Mouse (Mus musculus) urinary bladder, adult 2 months (tissue): ENCODE measurements around the gene Mfsd11. TPM values are rescaled to one million over a fixed set of nuclear protein-coding genes. Genes with fewer than 3 reads are reported as not detected.
"Not testable (repeated sequence)": the region's sequence is repeated elsewhere in the genome, so short reads cannot be mapped to it uniquely, and the experiment has no call there.

Experiments
- DNase-seq: peaks from one replicate; pipeline ENCODE4 v3.0.0; 2022; ENCODE audit warnings: low spot score
- polyA plus RNA-seq: library from polyadenylated mRNA; depleted of rRNA; stranded (reverse); fragments of >200 nt; gene quantifications from 2 replicates; pipeline ENCODE4 v1.2.3, GENCODE M21; 2012

The Mfsd11 gene
- polyA plus RNA-seq, 1 experiment, result 26.3 TPM

DNA sequence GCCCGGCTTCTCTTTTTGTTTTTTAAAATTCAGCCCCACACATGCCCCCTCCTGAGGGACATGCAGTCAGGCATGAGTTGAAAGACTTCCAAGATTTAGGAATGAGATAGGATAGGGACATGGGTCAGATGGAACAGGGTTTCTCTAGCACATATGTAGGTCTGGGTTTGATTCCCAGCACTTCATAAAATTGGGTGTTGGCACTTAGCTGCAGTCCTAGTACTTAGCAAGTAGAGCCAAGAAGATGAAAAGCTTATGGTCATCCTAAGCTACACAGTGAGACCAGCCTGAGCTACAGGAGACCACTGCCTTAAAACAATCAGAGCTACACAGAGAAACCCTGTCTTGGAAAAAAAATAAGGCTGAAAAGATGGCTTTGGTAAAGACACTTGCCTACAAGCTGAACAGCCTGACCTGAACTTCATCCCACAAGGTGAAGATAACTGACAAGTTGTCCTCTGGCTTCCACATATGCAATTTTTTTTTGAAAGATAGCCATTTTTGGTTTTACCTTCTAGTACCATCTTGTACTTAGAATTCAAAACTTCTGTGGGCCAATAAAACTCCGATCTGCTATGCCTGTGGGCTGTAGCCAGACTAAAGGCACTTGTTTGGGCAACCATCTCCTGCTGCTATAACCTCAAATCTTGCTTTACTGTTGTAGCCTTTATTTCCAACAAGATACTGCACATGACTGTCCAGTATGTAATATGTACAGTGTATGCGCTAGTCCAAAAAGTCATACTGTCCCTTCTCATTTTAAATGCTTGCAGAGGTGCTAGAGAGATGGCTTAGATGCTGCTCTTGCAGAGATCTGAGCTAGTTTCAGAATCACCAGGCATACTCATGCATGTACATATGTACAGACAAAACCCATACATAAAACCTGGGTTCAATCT is 4.8 kb upstream of the Mfsd11 start:
- DNase-seq, result no peak

- DNase-seq, result no peak
Observed at GRCm38 (mm10) chr11:116848086-116848876, 4.0 kb upstream of the Mfsd11 start.

GRCm38 (mm10) chr11:116848877-116849178 is 3.4 kb upstream of the Mfsd11 start:
- not testable (repeated sequence) for DNase-seq

DNA sequence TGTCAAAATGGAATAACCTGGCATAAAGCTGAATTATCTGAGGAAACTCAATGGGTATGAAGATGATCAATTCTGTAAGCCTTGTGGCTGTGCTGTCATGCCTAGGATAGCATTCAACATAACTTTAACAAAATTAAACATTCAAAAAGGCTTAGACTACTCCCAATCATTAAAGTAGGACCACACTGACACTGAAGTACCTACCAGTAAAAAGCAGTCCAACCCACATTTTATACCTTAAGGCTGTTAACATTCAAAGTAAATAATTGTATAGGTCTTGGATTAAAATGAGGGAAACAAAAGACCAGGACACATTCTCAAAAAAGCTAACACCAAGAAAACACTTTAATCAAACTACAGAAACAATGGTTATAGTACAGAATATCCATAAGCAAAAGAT is 2.7 kb upstream of the Mfsd11 start:
- no peak for DNase-seq

DNA sequence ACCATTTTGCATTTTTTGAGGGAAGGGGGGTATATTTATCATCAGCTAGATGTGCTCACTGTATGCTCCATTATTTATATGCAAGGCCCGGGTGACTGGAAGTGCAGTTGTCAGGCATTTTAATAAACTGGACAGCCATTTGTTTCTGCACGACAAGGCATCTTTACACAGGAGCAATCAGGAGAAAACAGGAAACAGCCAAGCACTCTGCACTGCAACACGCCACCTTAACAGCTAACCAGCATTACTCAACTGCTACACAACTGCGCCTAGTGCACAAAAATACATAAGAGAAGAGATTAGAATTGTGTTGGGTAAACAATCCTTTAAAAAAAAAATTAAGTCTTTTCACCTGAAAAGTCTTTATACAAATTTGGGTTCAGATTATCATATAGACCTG is 2.2 kb upstream of the Mfsd11 start:
- no peak for DNase-seq

DNA sequence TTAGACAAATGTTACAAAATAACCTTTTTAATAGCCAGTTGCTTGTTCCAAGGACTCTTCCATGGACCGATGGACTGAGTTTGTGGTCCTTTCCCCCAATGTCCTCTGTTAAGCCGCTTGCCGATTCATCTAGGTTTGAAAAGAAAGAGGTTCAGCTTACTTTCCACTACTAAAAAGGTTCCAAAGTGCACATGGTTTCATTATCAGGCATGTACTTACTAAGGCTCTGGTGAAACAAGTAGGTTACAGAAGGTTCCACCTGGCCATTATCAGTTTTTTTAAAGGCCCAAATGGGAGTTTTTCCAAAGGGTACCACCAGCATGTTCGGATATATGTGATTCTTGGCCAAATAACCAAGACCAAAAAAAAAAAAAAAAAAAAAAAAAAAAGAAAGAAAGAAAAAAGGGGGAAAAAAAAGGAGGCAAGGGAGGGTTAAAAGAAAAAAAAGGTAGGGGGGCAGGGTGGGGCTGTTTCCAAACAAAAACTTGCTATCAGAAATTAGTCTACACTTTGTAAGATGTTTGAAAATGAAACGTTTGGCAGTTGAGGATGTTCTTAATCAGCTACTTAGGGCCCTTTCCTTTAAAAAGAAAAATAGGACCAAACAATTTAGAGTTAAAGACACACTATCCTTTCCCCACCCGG is 1.3 kb upstream of the Mfsd11 start:
- DNase-seq, result no peak

DNA sequence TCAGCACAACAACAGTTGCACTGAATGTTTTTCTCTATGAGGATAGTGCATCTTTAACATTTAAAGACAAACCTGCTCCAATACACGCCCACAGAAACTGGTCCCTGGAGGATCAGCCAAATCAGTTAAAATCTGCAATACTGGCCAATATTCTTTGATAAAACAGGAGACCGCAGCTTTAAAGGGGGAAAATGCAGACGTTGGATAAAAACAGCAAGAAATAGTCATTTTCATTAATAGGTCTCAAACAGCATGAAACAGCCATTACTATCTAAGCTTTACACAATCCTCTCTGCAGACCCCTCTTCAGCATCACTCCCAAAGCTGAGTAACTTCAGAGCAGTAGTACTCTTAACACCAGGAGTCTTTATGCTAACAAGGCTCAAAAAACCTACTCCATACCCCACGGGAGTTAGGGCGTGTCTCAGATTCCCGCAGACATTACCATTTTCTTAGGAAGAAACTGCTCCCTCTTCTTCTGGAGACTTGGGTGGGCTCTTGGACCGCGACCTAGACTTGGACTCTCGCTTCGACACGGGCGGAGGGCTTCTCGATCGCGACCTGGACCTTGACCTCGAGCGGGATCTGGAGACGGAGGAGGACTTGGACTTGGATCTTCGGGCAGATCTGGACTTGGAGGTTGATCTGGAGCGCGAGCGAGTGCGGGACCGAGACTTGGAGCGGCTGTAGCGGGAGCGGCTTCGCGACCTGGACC is 507 bp upstream of the Mfsd11 start:
- no peak for DNase-seq

GRCm38 (mm10) chr11:116852891-116853511 is 761 bp downstream of the Mfsd11 start, which contains the start of gene Srsf2:
Gene Srsf2, minus strand, starts transcription at chr11:116853094.
- DNase-seq, result peak; percentile 99

GRCm38 (mm10) chr11:116853512-116853928 is 1.3 kb downstream of the Mfsd11 start:
- DNase-seq, result peak; percentile 98

DNA sequence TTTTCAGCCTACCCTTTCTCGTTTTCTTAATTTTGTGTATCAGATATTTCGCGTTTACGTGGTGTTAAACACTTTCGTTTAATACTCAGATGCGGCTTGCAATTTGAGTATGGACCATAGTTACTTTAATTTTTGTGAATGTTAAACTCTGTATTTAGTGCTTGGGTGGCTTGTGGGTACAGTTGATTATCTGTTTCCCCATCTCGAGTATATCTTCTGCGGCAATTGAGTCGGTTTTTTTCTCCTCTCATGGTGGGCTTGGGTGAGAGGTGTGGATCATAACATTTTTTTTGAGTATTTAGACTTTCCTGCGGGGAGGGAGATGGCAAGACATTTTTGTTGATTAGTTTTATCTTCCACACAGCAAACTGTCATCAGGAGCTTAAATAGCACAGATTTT is 2.0 kb downstream of the Mfsd11 start:
- DNase-seq, result no peak

DNA sequence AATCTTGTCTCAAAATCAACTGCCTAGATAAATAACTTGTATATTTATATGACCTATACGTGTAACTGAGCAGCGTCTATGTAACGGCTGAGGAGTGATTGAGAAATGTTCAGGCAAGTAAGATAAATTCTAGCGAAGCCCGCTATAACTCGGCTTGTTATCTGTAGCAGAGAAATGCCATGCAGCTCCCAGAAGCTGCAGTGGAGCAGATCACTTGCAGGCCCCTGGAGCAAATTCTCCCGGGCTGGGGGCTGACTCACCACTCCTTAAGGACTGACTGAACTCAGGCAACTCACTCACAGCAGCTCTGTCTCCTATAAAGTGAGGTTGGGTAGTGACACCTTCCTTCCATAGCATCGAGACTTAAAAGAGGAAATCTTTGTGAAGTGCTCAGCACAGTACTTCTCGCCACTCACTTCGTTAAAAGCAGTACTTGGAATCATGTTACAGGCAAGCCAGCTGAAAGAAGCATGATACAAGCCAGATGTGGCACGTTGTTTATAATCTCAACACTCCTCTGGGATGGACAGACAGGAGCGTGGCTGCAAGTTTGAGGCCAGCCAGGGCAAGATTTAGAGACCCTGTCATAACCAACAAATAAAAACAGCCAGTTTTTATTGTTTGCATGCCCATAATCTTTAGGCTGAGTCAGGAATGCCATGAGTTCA is 5.1 kb downstream of the Mfsd11 start:
- DNase-seq, result no peak

- DNase-seq, result no peak
Observed at GRCm38 (mm10) chr11:116864444-116864843, 12.2 kb downstream of the Mfsd11 start.

DNA sequence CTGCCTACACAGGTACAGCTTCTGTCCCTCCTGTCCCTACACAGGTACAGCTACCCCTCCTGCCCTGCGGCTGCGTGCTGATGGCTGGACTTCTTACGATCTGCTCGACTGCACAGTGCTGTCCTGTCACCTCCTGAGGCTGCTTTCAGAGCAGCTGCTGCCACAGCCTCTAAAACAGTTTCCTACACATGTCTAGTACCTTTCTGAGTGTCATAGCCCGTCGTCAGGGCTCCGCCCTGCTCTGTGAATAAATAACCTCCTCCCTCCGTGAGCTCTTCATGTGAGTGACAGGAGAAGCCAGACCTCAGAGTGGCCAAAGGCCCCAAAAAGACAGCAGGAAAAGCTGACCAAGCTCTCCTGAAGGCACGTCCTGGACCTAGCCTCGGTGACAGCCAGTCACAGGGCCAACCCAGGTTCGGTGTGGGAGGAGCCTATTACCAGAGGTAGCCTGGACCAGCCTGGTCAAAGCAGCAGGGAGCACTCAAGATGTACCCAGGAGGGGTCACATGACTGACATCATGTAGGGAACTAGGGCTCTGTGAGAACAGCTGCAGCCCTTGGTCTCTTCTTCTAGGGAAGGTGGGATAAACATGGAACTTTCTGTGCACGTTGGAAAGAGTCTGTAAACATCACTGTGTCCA is 13.8 kb downstream of the Mfsd11 start:
- DNase-seq, result no peak

DNA sequence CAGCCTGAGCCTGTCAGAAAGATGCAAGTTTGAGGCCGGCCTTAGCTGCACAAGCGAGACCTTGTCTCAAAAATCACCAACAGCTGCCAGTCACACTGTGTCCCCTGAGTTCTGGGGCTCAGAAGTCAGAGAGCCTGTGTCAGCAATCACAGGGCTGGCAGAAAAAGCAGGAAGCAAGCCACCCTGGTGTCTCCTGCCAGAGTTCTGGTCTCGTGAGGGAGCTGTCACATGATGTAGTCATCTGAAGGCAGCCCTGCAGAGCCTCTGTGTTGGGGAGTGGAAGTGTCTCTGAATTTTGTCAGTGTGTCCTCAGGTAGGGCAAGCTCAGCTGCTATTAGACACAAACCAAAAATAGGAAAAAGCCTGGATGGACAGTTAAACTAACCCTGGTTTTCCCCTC is 15.9 kb downstream of the Mfsd11 start:
- no peak for DNase-seq

DNA sequence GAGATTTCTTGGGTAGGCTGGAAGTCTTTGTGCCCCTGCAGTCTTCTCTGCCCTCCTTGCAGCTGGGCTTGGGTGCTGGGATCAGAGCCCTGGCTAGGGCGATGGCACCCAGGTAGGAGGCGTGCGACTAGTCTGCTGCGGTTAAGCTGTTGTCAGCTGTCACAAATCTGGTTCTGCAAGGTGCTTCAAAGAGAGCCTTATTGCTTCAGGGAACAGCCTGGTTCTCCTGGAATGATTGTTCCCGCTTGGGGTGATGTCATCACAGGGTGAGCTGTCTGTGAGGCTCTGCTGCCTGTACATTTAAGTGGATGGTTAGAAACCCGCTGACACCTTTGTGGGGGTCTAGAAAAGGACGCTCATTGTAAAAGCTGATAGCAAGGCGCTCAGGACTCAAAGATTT is 17.0 kb downstream of the Mfsd11 start:
- no peak for DNase-seq

- DNase-seq, result no peak
Observed at GRCm38 (mm10) chr11:116869641-116870040, 17.4 kb downstream of the Mfsd11 start.

DNA sequence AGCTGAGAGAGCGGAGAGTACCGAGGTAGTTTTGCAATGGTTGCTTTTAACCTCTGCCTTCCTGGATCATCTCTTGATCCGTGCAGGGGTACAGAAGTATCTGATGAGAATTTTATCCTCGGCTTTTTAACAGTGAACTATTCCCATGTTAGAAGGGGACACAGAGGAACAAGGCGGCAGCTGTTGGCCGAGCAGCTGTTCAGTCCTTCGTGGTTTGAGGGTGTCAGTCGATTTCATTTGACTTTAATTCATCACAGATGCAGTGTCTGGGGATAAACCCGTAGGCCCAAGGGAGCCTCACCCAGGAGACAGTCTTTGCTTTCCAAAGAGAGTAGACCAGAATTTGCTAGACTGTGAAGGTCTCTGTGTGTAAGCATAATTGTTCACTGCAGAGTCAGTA is 19.3 kb downstream of the Mfsd11 start:
- DNase-seq, result no peak

- DNase-seq, result no peak
Observed at GRCm38 (mm10) chr11:116873987-116874386, 21.7 kb downstream of the Mfsd11 start.

DNA sequence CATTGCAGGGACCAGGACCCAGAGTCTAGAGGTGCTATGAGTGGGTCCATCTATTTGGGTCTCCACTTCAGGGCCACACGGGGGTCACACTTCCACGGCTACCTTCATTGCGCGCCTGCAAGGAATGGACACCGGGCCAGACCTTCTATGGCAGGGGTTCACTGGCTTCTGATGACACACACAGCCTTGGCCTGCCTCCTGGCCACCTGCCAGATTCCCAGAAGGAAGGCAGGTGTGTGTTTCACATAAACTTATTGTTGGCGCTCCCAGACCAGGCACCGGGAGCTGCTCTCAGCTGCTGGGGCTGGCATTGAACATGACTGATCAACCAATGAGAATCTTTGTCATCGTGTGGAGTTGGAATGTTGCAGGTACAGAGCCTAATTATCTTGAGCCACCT is 26.2 kb downstream of the Mfsd11 start:
- no peak for DNase-seq

GRCm38 (mm10) chr11:116880839-116881238 is 28.6 kb downstream of the Mfsd11 start:
- DNase-seq, result no peak
